Mouse (Mus musculus) stomach, embryonic 16.5 days (tissue): ENCODE measurements around the gene Hist1h2bb. TPM values are rescaled to one million over a fixed set of nuclear protein-coding genes. Genes with fewer than 3 reads are reported as not detected.

ENCODE experiments used
- ATAC-seq: fragments of 200-750 bp; cut with Nextera tagmentation; 2 replicates; pipeline ENCODE4 v1.8.0; 2017; ENCODE audit warnings: moderate number of reproducible peaks, moderate TSS enrichment; ENCODE audit not compliant: insufficient read depth, low FRiP score
- H3K27ac ChIP-seq: fragments of 300-500 bp; sonication (generic); 2 replicates; pipeline ENCODE4 v1.5.1; 2014; ENCODE audit warnings: low read length
- H3K27me3 ChIP-seq: fragments of 300-500 bp; sonication (generic); 2 replicates; pipeline ENCODE4 v1.6.1; 2014; ENCODE audit warnings: low read length, control low read depth, mixed read lengths; ENCODE audit not compliant: control insufficient read depth, insufficient read depth
- H3K36me3 ChIP-seq: fragments of 300-500 bp; sonication (generic); 2 replicates; pipeline ENCODE4 v1.6.1; 2014; ENCODE audit warnings: low read length; ENCODE audit not compliant: control insufficient read depth, insufficient read depth
- H3K4me1 ChIP-seq: fragments of 300-500 bp; sonication (generic); 2 replicates; pipeline ENCODE4 v1.6.1; 2014; ENCODE audit warnings: low read length, control low read depth, mixed read lengths; ENCODE audit not compliant: control insufficient read depth, insufficient read depth
- H3K4me2 ChIP-seq: fragments of 300-500 bp; sonication (generic); 2 replicates; pipeline ENCODE4 v1.6.1; 2014; ENCODE audit warnings: low read depth, low read length, mixed read lengths
- H3K4me3 ChIP-seq: fragments of 300-500 bp; sonication (generic); replicated peaks from 2 replicates; pipeline ENCODE4 v1.5.1; 2014; ENCODE audit warnings: mild to moderate bottlenecking, low read length
- H3K9ac ChIP-seq: fragments of 300-500 bp; sonication (generic); 2 replicates; pipeline ENCODE4 v1.6.1; 2014; ENCODE audit warnings: low read length
- H3K9me3 ChIP-seq: fragments of 300-500 bp; sonication (generic); replicated peaks from 2 replicates; pipeline ENCODE4 v1.6.1; 2016; ENCODE audit warnings: low read length, control low read depth; ENCODE audit not compliant: control insufficient read depth
- WGBS: fragments of 180-500 bp; shearing (Covaris S2); extraction: QIAGEN DNeasy Blood & Tissue Kit; methylation state at CpG from one replicate; pipeline ENCODE4 v1.1.7; 2014; 5-methylcytosine and 5-hydroxymethylcytosine counted together
- polyA plus RNA-seq: library from polyadenylated mRNA; unstranded; fragments of >200 nt; fragmentation: Nextera tagmentation; extraction: Ambion mirVana; gene quantifications from 2 replicates; pipeline ENCODE4 v1.2.1, GENCODE M21; 2015

The Hist1h2bb gene
- polyA plus RNA-seq, 1 experiment from 2014 or later: 2.9 TPM

DNA sequence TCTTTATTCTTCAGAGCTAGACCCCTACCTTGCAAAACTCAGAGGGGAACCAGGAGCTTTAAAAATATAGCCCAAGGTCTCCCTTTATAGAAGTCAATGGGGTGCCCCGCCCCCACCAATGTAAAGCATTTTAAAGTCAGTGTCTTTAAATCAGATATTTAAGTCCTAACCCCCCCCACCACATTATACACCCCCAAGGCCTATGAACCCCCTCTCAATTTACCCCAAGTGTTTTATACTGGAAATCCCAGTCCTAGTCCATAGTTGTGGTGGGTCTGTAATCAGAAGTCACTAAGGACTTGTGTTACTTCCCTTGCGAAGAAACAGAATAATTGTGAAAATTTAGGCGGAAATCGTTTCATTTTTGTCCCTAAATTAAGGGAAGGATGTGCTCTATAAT lies 8.5 kb upstream of the Hist1h2bb start:
- Histone ChIP-seq H3K4me1 (peaks cover 13% of the 10 kb centered on the region; the same call in 1 of the 2 replicates), H3K4me2 (peak overlapping the region; percentile 39), H3K9me3 (no peaks in the 10 kb centered on the region), H3K27ac (peak overlapping the region; percentile 99), H3K36me3 (no peaks in the 10 kb centered on the region), H3K4me3 (peak overlapping the region; percentile 70), H3K27me3 (no peaks in the 10 kb centered on the region), H3K9ac (peak overlapping the region; percentile 58)
- WGBS: 23% methylated on average over 4 of the region's 4 CpGs
- no peak for ATAC-seq

DNA sequence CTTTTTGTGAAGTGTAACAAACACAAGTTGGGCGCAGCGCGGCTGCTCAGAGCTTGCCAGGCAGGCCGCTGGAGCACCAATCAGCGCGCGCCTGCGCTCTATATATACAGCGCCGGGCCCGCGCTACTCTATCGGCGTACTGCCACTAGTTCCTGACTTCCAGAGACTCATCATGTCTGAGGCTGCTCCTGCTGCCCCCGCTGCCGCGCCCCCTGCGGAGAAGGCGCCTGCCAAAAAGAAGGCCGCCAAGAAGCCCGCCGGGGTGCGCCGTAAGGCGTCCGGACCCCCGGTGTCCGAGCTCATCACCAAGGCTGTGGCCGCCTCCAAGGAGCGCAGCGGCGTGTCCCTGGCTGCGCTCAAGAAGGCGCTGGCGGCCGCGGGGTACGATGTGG lies 7.9 kb upstream of the Hist1h2bb start, which contains the start of gene Hist1h1c:
Gene Hist1h1c, plus strand, starts transcription at position 132 of the 392 bp plus-strand sequence.
- WGBS: under 1% methylated on average over 32 of the region's 38 CpGs
- Histone ChIP-seq H3K4me3 (peak within 1 kb of the TSS; percentile 70), H3K9ac (peak within 1 kb of the TSS; percentile 85), H3K27me3 (no peaks in the 10 kb centered on the region), H3K4me2 (peak within 1 kb of the TSS; percentile 91), H3K9me3 (no peaks in the 10 kb centered on the region), H3K27ac (peak within 1 kb of the TSS; percentile 99), H3K36me3 (no peaks in the 10 kb centered on the region), H3K4me1 (peaks cover 13% of the 10 kb centered on the region; the same call in 1 of the 2 replicates)
- ATAC-seq: peak; percentile 92

DNA sequence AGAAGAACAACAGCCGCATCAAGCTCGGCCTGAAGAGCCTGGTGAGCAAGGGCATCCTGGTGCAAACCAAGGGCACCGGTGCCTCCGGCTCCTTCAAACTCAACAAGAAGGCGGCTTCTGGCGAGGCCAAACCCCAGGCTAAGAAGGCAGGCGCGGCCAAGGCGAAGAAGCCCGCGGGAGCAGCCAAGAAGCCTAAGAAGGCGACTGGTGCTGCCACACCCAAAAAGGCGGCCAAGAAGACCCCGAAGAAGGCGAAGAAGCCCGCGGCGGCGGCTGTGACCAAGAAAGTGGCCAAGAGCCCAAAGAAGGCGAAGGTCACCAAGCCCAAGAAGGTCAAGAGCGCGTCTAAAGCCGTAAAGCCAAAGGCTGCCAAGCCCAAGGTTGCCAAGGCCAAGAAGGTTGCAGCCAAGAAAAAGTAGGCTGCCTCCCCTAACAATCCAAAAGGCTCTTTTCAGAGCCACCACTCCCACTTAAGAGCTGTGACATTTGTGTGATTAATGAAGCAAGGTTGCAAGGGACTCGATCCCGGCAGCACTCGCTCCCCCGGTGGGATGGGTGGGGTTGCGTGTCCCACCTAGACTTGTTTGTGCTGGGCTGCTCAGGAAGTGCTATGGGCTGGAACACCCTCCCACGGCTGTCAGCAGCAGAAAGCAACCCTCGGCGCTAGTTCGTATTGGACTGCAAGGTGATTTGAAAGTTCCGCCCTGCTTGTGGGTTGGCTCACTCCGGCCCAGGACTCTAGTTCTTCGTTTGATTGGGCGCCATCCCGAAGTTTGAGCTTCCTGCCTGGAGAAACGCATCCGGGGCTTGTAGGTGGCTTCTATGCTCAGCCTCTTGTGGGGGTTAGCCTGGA lies 7.2 kb upstream of the Hist1h2bb start:
- peak; percentile 93 for ATAC-seq
- Histone ChIP-seq H3K27ac (peak overlapping the region; percentile 99), H3K9ac (peak overlapping the region; percentile 85), H3K4me2 (peak overlapping the region; percentile 91), H3K36me3 (no peaks in the 10 kb centered on the region), H3K4me3 (peak overlapping the region; percentile 70), H3K9me3 (no peaks in the 10 kb centered on the region), H3K4me1 (peaks cover 17% of the 10 kb centered on the region; the same call in 1 of the 2 replicates), H3K27me3 (no peaks in the 10 kb centered on the region)
- WGBS: under 1% methylated on average over 39 of the region's 39 CpGs

DNA sequence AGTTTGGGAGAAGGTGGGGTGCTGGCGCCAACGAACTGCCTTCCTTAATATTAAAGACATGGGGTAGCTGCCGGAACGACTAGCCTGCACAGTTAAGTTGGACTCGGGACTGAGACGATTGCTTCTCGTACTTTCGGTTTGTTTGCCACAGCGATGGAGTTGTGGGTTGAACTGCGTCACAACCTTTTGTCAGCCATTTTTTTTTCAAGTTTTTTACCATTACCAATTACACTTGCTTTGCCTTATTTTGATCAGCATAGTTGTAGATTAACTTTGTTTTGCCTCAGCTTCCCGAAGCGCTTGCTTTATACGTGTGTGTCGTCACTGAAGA lies 6.6 kb upstream of the Hist1h2bb start:
- peak overlapping the region; percentile 99 for H3K27ac ChIP-seq
- H3K9ac ChIP-seq: peak overlapping the region; percentile 85
- no peaks in the 10 kb centered on the region for H3K36me3 ChIP-seq
- peaks cover 21% of the 10 kb centered on the region; the same call in 1 of the 2 replicates for H3K4me1 ChIP-seq
- peak overlapping the region; percentile 70 for H3K4me3 ChIP-seq
- under 1% methylated on average over 14 of the region's 14 CpGs for WGBS
- no peaks in the 10 kb centered on the region for H3K27me3 ChIP-seq
- no peaks in the 10 kb centered on the region for H3K9me3 ChIP-seq
- ATAC-seq: no peak; the same call in 1 of the 2 replicates
- H3K4me2 ChIP-seq: peak overlapping the region; percentile 91

DNA sequence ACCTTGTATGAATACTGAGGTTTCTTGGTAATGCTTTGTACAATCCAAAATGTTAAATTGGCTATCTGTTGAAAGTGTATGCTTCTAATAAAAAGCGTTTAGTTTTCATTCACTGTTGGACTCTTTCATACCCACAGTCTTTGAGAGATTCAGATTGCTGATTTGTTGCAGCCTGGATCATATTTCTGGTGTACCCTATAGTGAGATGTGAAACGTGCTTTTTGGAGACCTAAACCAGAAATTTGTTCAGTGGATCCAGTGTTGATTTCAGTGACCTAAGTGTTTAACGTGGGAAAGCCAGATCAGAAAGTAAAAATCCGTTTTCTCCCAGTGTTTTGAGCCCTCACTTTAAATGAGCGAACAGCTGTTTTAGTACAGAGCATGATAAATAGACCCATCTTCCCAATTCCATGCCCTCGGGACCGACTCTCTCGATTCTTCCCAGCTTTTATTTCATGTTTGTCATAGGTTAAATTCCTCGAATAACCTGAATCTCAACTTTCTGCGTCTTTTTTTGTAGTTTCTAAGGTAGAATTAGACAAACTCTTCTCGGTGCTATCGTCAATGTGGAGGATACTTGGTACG lies 6.2 kb upstream of the Hist1h2bb start:
- 18% methylated on average over 13 of the region's 13 CpGs for WGBS
- peak overlapping the region; percentile 85 for H3K9ac ChIP-seq

DNA sequence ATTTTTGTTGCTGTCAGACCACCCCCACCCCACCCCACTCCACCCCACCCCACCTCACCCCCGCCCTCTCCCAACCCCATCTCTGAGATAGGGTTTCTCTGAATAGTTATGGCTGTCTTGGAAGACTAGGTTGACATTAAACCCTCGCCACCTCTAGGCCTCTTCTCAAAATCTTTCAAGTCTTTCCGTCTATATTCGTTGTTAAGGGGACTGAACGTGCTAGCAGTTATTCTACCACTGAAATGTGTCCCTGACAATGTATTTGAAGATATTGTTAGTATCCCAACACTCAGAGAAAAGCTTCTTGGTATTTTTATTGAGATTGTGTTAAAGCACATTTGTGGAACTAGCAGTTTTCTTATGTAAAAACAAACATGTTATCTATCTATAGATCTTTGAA lies 5.6 kb upstream of the Hist1h2bb start:
- Histone ChIP-seq H3K9ac (no peak overlapping the region), H3K4me2 (peak overlapping the region; percentile 91), H3K27ac (peak overlapping the region; percentile 99; the same call in 1 of the 2 replicates), H3K9me3 (no peaks in the 10 kb centered on the region), H3K27me3 (no peaks in the 10 kb centered on the region), H3K36me3 (no peaks in the 10 kb centered on the region), H3K4me3 (peak overlapping the region; percentile 70), H3K4me1 (peaks cover 21% of the 10 kb centered on the region; the same call in 1 of the 2 replicates)
- WGBS: 48% methylated on average over 5 of the region's 5 CpGs
- no peak for ATAC-seq

More for the DNA sequence above, 6.2 kb upstream of the Hist1h2bb start:
- peaks cover 21% of the 10 kb centered on the region; the same call in 1 of the 2 replicates for H3K4me1 ChIP-seq
- H3K9me3 ChIP-seq: no peaks in the 10 kb centered on the region
- H3K27me3 ChIP-seq: no peaks in the 10 kb centered on the region
- ATAC-seq: no peak
- H3K36me3 ChIP-seq: no peaks in the 10 kb centered on the region
- H3K4me2 ChIP-seq: peak overlapping the region; percentile 91
- H3K27ac ChIP-seq: peak overlapping the region; percentile 99
- peak overlapping the region; percentile 70 for H3K4me3 ChIP-seq

DNA sequence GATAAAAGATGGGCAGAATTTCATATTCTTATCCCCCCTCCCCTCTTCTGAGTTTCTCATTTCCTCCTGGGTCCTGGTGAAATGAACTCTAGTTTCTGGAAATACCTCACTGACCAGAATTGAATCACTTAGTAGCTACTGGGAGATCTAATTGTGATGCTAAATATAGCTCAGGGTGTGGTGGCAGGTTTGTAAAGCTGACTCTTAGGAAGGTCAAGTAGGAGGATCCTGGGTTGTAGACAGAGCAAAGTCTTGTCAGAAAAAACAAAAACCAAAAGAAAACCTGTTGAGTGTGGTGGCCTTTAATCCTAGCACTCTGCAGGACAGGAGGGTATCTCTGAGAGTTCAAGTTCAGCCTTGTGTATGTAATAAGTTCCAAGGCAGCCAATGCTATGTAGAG lies 4.5 kb upstream of the Hist1h2bb start:
- Histone ChIP-seq H3K36me3 (no peaks in the 10 kb centered on the region), H3K4me3 (no peak overlapping the region), H3K4me2 (no peak overlapping the region), H3K4me1 (peaks cover 21% of the 10 kb centered on the region; the same call in 1 of the 2 replicates), H3K9ac (no peak overlapping the region), H3K27me3 (no peaks in the 10 kb centered on the region), H3K9me3 (no peaks in the 10 kb centered on the region), H3K27ac (no peak overlapping the region)
- ATAC-seq: no peak

DNA sequence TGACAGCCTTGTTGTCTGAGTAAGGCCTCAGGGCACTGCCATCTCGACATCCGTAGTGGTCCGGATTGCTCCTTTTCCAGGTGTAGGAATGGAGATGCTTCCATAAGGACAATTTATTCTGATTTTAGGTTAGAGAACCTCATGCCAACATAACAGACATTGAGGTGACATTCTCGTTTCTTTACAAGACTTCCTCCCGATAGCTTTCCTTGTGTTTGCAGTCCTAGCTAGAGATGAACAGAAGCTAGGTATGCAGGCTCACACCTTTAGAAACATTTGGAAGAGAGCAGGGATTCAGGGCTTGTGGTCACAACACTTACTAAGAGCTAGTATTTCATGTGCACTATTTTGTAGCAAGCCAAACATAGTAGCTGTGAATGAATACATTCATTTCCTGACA lies 3.3 kb upstream of the Hist1h2bb start:
- H3K27me3 ChIP-seq: no peaks in the 10 kb centered on the region
- no peaks in the 10 kb centered on the region for H3K9me3 ChIP-seq
- peaks cover 32% of the 10 kb centered on the region for H3K4me1 ChIP-seq
- WGBS: 86% methylated on average over 5 of the region's 5 CpGs
- H3K9ac ChIP-seq: no peak overlapping the region
- H3K27ac ChIP-seq: no peak overlapping the region
- H3K4me3 ChIP-seq: no peak overlapping the region
- no peaks in the 10 kb centered on the region for H3K36me3 ChIP-seq
- no peak for ATAC-seq
- no peak overlapping the region for H3K4me2 ChIP-seq

DNA sequence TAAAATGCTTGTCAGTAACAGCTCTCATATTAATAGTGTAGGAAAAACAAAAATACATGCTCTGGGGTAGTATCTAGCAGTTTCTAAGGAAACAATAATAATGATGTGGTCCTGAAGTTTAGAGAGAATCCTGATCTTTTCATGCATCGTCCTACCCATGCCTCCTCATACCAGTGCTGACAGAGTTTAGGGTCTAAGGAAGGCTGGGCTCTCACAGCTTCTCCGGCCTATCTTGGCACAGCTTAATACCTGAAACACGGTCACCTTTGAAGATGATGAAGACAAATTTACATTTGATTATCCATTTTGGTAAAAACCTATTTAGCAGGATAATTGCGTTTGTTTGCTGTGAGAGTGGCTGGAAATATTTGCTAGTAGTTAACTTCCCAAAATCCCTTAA lies 2.6 kb upstream of the Hist1h2bb start:
- no peaks in the 10 kb centered on the region for H3K36me3 ChIP-seq
- no peaks in the 10 kb centered on the region for H3K9me3 ChIP-seq
- no peak overlapping the region for H3K27ac ChIP-seq
- WGBS: 27% methylated on average over 4 of the region's 4 CpGs
- peak overlapping the region; percentile 49 for H3K4me3 ChIP-seq
- peak overlapping the region; percentile 59 for H3K4me2 ChIP-seq
- no peak for ATAC-seq
- H3K9ac ChIP-seq: no peak overlapping the region
- H3K27me3 ChIP-seq: no peaks in the 10 kb centered on the region
- peaks cover 32% of the 10 kb centered on the region for H3K4me1 ChIP-seq
